Comparison of ENCODE assay signal across 14 mouse cellular contexts in the genomic region with DNA sequence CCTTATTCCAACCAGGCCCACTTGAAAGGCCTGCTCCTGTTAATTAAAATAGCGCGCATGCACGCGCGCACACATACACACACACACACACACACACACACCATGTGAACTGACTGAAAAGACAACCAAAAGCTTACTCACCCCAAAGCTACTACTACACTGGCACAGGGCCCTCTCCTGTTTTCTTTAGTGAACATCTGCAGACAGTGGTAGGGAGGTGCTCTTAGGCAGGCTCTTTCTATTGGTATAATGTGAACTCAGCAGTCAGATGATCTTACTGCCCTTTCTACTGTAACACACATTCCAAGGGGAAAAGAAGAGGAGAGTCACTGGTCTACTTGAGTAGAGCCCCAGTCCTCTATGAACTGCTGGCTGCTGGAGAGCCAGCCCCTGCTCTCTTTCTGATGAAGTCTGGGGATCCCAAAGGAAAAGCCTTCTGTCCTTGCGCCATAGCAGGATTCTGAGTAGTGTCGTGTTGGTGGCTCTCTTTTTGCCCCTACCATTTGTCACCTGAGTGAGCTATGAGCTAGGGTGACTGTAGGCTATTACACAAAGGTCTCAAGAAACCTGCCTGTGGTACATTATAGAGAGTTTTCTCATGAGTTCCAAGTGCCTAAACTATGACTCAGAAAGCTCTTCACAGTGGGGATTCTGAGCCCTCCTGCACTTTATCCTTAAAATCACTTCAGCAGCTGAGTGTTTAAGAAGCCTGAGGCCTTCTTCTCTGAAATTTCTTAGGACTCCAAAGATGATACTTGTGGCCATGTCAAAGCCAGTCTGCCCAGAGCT. TPM values are rescaled to one million over a fixed set of nuclear protein-coding genes. Genes with fewer than 3 reads are reported as not detected.
A peak's percentile ranks its signal among the peaks of the same experiment; 100 is the strongest.
DNase-seq lines count a peak whose midpoint lies in the region; ATAC-seq and TF ChIP-seq lines count a peak whose summit lies in the region.
"Had no signal": no experiment of that assay in that cellular context is flagged by ENCODE, and none has a peak within 500 bp of the region (broad histone marks: within the 10 kb centered on the region; RNA-seq: fewer than 3 reads in every experiment).

No protein-coding gene starts in this region.

- no peak for TF ChIP-seq POLR2A in myocyte (IDR thresholded peaks at IDR 0.05; ENCODE audit: insufficient read length, low read depth)

- H3K4me1 ChIP-seq in hindbrain, embryonic 10.5 days (replicated peaks), result peaks cover 77% of the 10 kb centered on the region
- peaks cover 47% of the 10 kb centered on the region for H3K4me1 ChIP-seq in hindbrain, embryonic 13.5 days (replicated peaks)

- no peak for ATAC-seq in hindbrain, embryonic 13.5 days (ENCODE audit: low FRiP score)
- no peak for ATAC-seq in erythroid progenitor cell, adult 5-6 weeks (replicated peaks; ENCODE audit: low FRiP score, poor library complexity, severe bottlenecking)
- ATAC-seq: hindbrain, embryonic 16.5 days had no signal

- no peak for DNase-seq in hindbrain, embryonic 10.5 days (ENCODE audit: low spot score)
- peak; percentile 68 for DNase-seq in adipocyte (ENCODE audit: low spot score)
- DNase-seq in left cerebral cortex, adult 9 months (ENCODE audit: low spot score in 2 of 2), result no peak
- DNase-seq: kidney, adult 8-10 months; kidney, postnatal 36 days had no signal

- H3K79me2 ChIP-seq in C2C12 (ENCODE audit: control insufficient read depth, insufficient read depth) (no peaks in the 10 kb centered on the region), myocyte (ENCODE audit: control insufficient read depth, insufficient read depth) (no peaks in the 10 kb centered on the region)

- H3ac ChIP-seq in C2C12 (ENCODE audit: control insufficient read depth, insufficient read length, low read depth) (no peak overlapping the region), myocyte (ENCODE audit: control insufficient read depth, insufficient read length) (no peak overlapping the region)

- no peak overlapping the region for H3K9ac ChIP-seq in hindbrain, embryonic 13.5 days
- H3K9ac ChIP-seq: limb, embryonic 13.5 days; liver, embryonic 15.5 days; neural tube, embryonic 12.5 days had no signal

- H3K4me3 ChIP-seq in hindbrain, embryonic 10.5 days, result no peak overlapping the region
- H3K4me3 ChIP-seq in hindbrain, embryonic 13.5 days, result no peak overlapping the region
- H3K4me3 ChIP-seq in C2C12 (ENCODE audit: insufficient read depth, poor library complexity, severe bottlenecking), result no peak overlapping the region
- H3K4me3 ChIP-seq in myocyte, result no peak overlapping the region
- H3K4me3 ChIP-seq: limb, embryonic 13.5 days; liver, embryonic 15.5 days; neural tube, embryonic 12.5 days had no signal

- TF ChIP-seq CTCF in C2C12 (IDR thresholded peaks at IDR 0.05; ENCODE audit: control insufficient read depth, insufficient read depth, insufficient read length), result no peak

- H3K27me3 ChIP-seq in hindbrain, embryonic 10.5 days (ENCODE audit: insufficient read depth, poor library complexity, severe bottlenecking), result no peaks in the 10 kb centered on the region
- no peaks in the 10 kb centered on the region for H3K27me3 ChIP-seq in hindbrain, embryonic 13.5 days
- no peaks in the 10 kb centered on the region for H3K27me3 ChIP-seq in C2C12 (ENCODE audit: control insufficient read depth, insufficient read depth, insufficient read length)
- no peaks in the 10 kb centered on the region for H3K27me3 ChIP-seq in myocyte (ENCODE audit: control insufficient read depth, insufficient read depth, insufficient read length)
- H3K27me3 ChIP-seq: CH12.LX; liver, embryonic 15.5 days; neural tube, embryonic 12.5 days had no signal

- no peak overlapping the region for H3K4me2 ChIP-seq in hindbrain, embryonic 13.5 days
- H3K4me2 ChIP-seq in myocyte (ENCODE audit: low read depth), result peak overlapping the region; percentile 38
- H3K4me2 ChIP-seq: limb, embryonic 13.5 days; liver, embryonic 15.5 days; neural tube, embryonic 12.5 days had no signal

- WGBS in hindbrain, embryonic 10.5 days, result 76% methylated on average over 7 of the region's 7 CpGs
- WGBS in hindbrain, embryonic 13.5 days, result 84% methylated on average over 7 of the region's 7 CpGs

- H3K9me3 ChIP-seq in hindbrain, embryonic 10.5 days, result no peaks in the 10 kb centered on the region
- H3K9me3 ChIP-seq in hindbrain, embryonic 13.5 days, result no peaks in the 10 kb centered on the region
- H3K9me3 ChIP-seq: limb, embryonic 13.5 days; liver, embryonic 15.5 days; neural tube, embryonic 12.5 days had no signal

- peak overlapping the region; percentile 41; the same call in 1 of the 2 replicates for H3K27ac ChIP-seq in hindbrain, embryonic 10.5 days
- H3K27ac ChIP-seq in hindbrain, embryonic 13.5 days, result no peak overlapping the region
- H3K27ac ChIP-seq: limb, embryonic 13.5 days; liver, embryonic 15.5 days; neural tube, embryonic 12.5 days had no signal

- H3K36me3 ChIP-seq in hindbrain, embryonic 10.5 days, result no peaks in the 10 kb centered on the region
- no peaks in the 10 kb centered on the region; the same call in 1 of the 2 replicates for H3K36me3 ChIP-seq in hindbrain, embryonic 13.5 days
- H3K36me3 ChIP-seq in C2C12 (ENCODE audit: control insufficient read depth, insufficient read depth) (peaks cover under 1% of the 10 kb centered on the region), myocyte (ENCODE audit: control insufficient read depth, insufficient read depth) (no peaks in the 10 kb centered on the region)
- H3K36me3 ChIP-seq: limb, embryonic 13.5 days; liver, embryonic 15.5 days; neural tube, embryonic 12.5 days had no signal

- H3K79me3 ChIP-seq in C2C12 (ENCODE audit: low read depth), result no peaks in the 10 kb centered on the region

TF ChIP-seq in C2C12, 6 proteins besides CTCF, POLR2A, EP300 and RAD21:
- TF ChIP-seq USF1 (IDR thresholded peaks at IDR 0.05; ENCODE audit: low read depth) (no peak), MYOG (IDR thresholded peaks at IDR 0.05; ENCODE audit: control insufficient read depth, extremely low read depth, insufficient read length) (no peak), CEBPB (IDR thresholded peaks at IDR 0.05; ENCODE audit: low read depth) (peak; percentile 14), MAX (IDR thresholded peaks at IDR 0.05) (no peak), MYOD1 (IDR thresholded peaks at IDR 0.05; ENCODE audit: control insufficient read depth, insufficient read length, low read depth) (no peak)

TF ChIP-seq in myocyte, 11 proteins besides CTCF, POLR2A, EP300 and RAD21:
- TF ChIP-seq MYOG (IDR thresholded peaks at IDR 0.05; ENCODE audit: control insufficient read depth in 1 of 3, insufficient read depth in 1 of 3, insufficient read length in 2 of 3, low read depth in 2 of 3) (no peak), REST (IDR thresholded peaks at IDR 0.05; ENCODE audit: insufficient read depth, insufficient read length) (no peak), SRF (IDR thresholded peaks at IDR 0.05; ENCODE audit: control insufficient read depth, insufficient read length, low read depth) (no peak), CEBPB (IDR thresholded peaks at IDR 0.05; ENCODE audit: insufficient read depth, poor library complexity, severe bottlenecking) (no peak), E2F4 (IDR thresholded peaks at IDR 0.05; ENCODE audit: insufficient read depth) (no peak), MYOD1 (IDR thresholded peaks at IDR 0.05; ENCODE audit: control insufficient read depth in 1 of 3, insufficient read length in 2 of 3, low read depth in 2 of 3) (no peak), POLR2AphosphoS2 (IDR thresholded peaks at IDR 0.05; ENCODE audit: insufficient read length, low read depth) (no peak), MAX (IDR thresholded peaks at IDR 0.05; ENCODE audit: low read depth) (no peak), TCF12 (IDR thresholded peaks at IDR 0.05; ENCODE audit: insufficient read depth, poor library complexity, severe bottlenecking) (no peak), TCF3 (IDR thresholded peaks at IDR 0.05; ENCODE audit: insufficient read length, low read depth) (no peak), USF1 (IDR thresholded peaks at IDR 0.05; ENCODE audit: low read depth) (no peak)

RNA-seq across cellular contexts. Expression of a gene that starts 45.9 kb away (rescaled TPM):
- 69.5 and 77.1 TPM in 2 replicates for polyA plus RNA-seq in hindbrain, embryonic 10.5 days (2016; fragmentation: Nextera tagmentation; extraction: Ambion mirVana)
- polyA plus RNA-seq in hindbrain, embryonic 13.5 days (2015; fragmentation: Nextera tagmentation; extraction: Ambion mirVana), result 70.2 and 70.4 TPM in 2 replicates
- polyA plus RNA-seq in C2C12 (2012; fragmentation: generic; extraction: Trizol) (73.2 TPM), myocyte (2012; fragmentation: generic; extraction: Trizol) (78.9 TPM)
- total RNA-seq in erythroid progenitor cell, adult 5-6 weeks (2015; ENCODE audit: low replicate concordance), result 10.1 and 16.6 TPM in 2 replicates
- total RNA-seq in erythroid progenitor cell, adult 5-6 weeks (2017; ENCODE audit: low replicate concordance), result 5.4 and 7.0 TPM in 2 replicates
